In the genomic region with DNA sequence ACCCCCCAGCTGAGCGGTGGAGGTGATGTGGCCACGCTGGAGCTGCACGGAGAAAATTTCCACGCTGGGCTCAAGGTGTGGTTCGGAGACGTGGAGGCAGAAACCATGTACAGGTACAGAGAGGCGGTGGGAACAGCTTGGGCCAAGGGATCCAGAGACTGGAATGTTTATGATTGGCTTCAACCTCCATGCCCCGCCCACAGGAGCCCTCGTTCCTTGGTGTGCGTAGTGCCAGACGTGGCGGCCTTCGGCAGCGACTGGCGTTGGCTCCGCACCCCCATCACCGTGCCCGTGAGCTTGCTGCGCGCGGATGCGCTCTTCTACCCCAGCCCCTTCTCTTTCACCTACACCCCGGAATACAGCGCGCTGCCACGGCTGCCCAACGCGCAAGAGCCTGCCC, we compare ENCODE assay signal across 11 mouse cellular contexts. TPM values are rescaled to one million over a fixed set of nuclear protein-coding genes. Genes with fewer than 3 reads are reported as not detected.
A peak's percentile ranks its signal among the peaks of the same experiment; 100 is the strongest.
DNase-seq lines count a peak whose midpoint lies in the region; ATAC-seq and TF ChIP-seq lines count a peak whose summit lies in the region.
"Had no signal": no experiment of that assay in that cellular context is flagged by ENCODE, and none has a peak within 500 bp of the region (broad histone marks: within the 10 kb centered on the region; RNA-seq: fewer than 3 reads in every experiment).

No protein-coding gene starts in this region.

- no peak overlapping the region; the same call in 1 of the 2 replicates for H3K27ac ChIP-seq in heart, embryonic 10.5 days
- no peak overlapping the region for H3K27ac ChIP-seq in stomach, embryonic 14.5 days (ENCODE audit: low read length)
- H3K27ac ChIP-seq in stomach, postnatal 0 days (replicated peaks): no peak overlapping the region
- H3K27ac ChIP-seq in limb, embryonic 15.5 days: no peak overlapping the region
- no peak overlapping the region for H3K27ac ChIP-seq in stomach, embryonic 16.5 days (ENCODE audit: low read length)

- WGBS in heart, embryonic 10.5 days: 23% methylated on average over 28 of the region's 28 CpGs
- 24% methylated on average over 28 of the region's 28 CpGs for WGBS in stomach, embryonic 14.5 days
- 23% methylated on average over 28 of the region's 28 CpGs for WGBS in stomach, postnatal 0 days
- 20% methylated on average over 28 of the region's 28 CpGs for WGBS in limb, embryonic 15.5 days
- 25% methylated on average over 28 of the region's 28 CpGs for WGBS in stomach, embryonic 16.5 days

- ATAC-seq in stomach, embryonic 14.5 days (ENCODE audit: insufficient number of reproducible peaks, insufficient read depth, low FRiP score, low read depth): no peak
- ATAC-seq in stomach, postnatal 0 days (ENCODE audit: low FRiP score, low TSS enrichment): no peak
- no peak for ATAC-seq in limb, embryonic 15.5 days (ENCODE audit: insufficient number of reproducible peaks, low FRiP score, low TSS enrichment, low read depth)
- no peak for ATAC-seq in stomach, embryonic 16.5 days (ENCODE audit: insufficient read depth, low FRiP score)

- no peak for TF ChIP-seq CTCF in stomach, postnatal 0 days (IDR thresholded peaks at IDR 0.05; ENCODE audit: low read depth)

- H3K4me3 ChIP-seq in heart, embryonic 10.5 days: peak overlapping the region; percentile 47
- no peak overlapping the region for H3K4me3 ChIP-seq in stomach, embryonic 14.5 days (ENCODE audit: low read depth, low read length)
- no peak overlapping the region for H3K4me3 ChIP-seq in stomach, postnatal 0 days (ENCODE audit: low read depth, low read length)
- peak overlapping the region; percentile 25 for H3K4me3 ChIP-seq in limb, embryonic 15.5 days
- no peak overlapping the region for H3K4me3 ChIP-seq in stomach, embryonic 16.5 days (replicated peaks; ENCODE audit: low read length)

- H3K4me2 ChIP-seq in stomach, embryonic 14.5 days (replicated peaks; ENCODE audit: low read depth, low read length): peak overlapping the region; percentile 31
- no peak overlapping the region for H3K4me2 ChIP-seq in stomach, postnatal 0 days (replicated peaks; ENCODE audit: low read depth)
- H3K4me2 ChIP-seq in limb, embryonic 15.5 days: peak overlapping the region; percentile 46
- H3K4me2 ChIP-seq in stomach, embryonic 16.5 days (ENCODE audit: low read depth, low read length): peak overlapping the region; percentile 39

- no peak for TF ChIP-seq EP300 in stomach, postnatal 0 days (optimal IDR thresholded peaks at IDR 0.05)

- intact Hi-C loops in heart, postnatal 25 days (cut with DNase I): no loop called here
- intact Hi-C loops in gastrocnemius, postnatal 36 days (cut with DNase I): no loop called here

- H3K36me3 ChIP-seq in heart, embryonic 10.5 days: no peaks in the 10 kb centered on the region
- H3K36me3 ChIP-seq in stomach, embryonic 14.5 days (ENCODE audit: control insufficient read depth, insufficient read depth, low read length): no peaks in the 10 kb centered on the region
- no peaks in the 10 kb centered on the region for H3K36me3 ChIP-seq in stomach, postnatal 0 days (ENCODE audit: control insufficient read depth, insufficient read depth, low read length)
- H3K36me3 ChIP-seq in limb, embryonic 15.5 days: no peaks in the 10 kb centered on the region
- H3K36me3 ChIP-seq in stomach, embryonic 16.5 days (ENCODE audit: control insufficient read depth, insufficient read depth, low read length): no peaks in the 10 kb centered on the region

- H3K4me1 ChIP-seq in heart, embryonic 10.5 days: peaks cover 13% of the 10 kb centered on the region
- H3K4me1 ChIP-seq in stomach, embryonic 14.5 days (ENCODE audit: control insufficient read depth, insufficient read depth, low read length): no peaks in the 10 kb centered on the region
- no peaks in the 10 kb centered on the region for H3K4me1 ChIP-seq in stomach, postnatal 0 days (replicated peaks; ENCODE audit: control insufficient read depth, insufficient read depth)
- peaks cover 9% of the 10 kb centered on the region for H3K4me1 ChIP-seq in limb, embryonic 15.5 days
- peaks cover 3% of the 10 kb centered on the region; the same call in 1 of the 2 replicates for H3K4me1 ChIP-seq in stomach, embryonic 16.5 days (ENCODE audit: control insufficient read depth, insufficient read depth, low read length)

- H3K9me3 ChIP-seq in heart, embryonic 10.5 days: no peaks in the 10 kb centered on the region
- H3K9me3 ChIP-seq in stomach, embryonic 14.5 days (ENCODE audit: control insufficient read depth, low read depth, low read length): no peaks in the 10 kb centered on the region
- H3K9me3 ChIP-seq in stomach, postnatal 0 days (ENCODE audit: control insufficient read depth, low read length): no peaks in the 10 kb centered on the region
- no peaks in the 10 kb centered on the region for H3K9me3 ChIP-seq in limb, embryonic 15.5 days
- H3K9me3 ChIP-seq in stomach, embryonic 16.5 days (replicated peaks; ENCODE audit: control insufficient read depth, low read length): no peaks in the 10 kb centered on the region

- peaks cover 67% of the 10 kb centered on the region for H3K27me3 ChIP-seq in heart, embryonic 10.5 days (ENCODE audit: insufficient read depth, poor library complexity, severe bottlenecking)
- H3K27me3 ChIP-seq in stomach, embryonic 14.5 days (ENCODE audit: control insufficient read depth, insufficient read depth, low read length): no peaks in the 10 kb centered on the region
- no peaks in the 10 kb centered on the region for H3K27me3 ChIP-seq in stomach, postnatal 0 days (ENCODE audit: control insufficient read depth, insufficient read depth, low read length)
- H3K27me3 ChIP-seq in limb, embryonic 15.5 days: peaks cover 38% of the 10 kb centered on the region
- H3K27me3 ChIP-seq in stomach, embryonic 16.5 days (ENCODE audit: control insufficient read depth, insufficient read depth, low read length): peaks cover 3% of the 10 kb centered on the region; the same call in 1 of the 2 replicates

- no peak for DNase-seq in heart, embryonic 10.5 days (ENCODE audit: low spot score)
- no peak for DNase-seq in heart, postnatal 25 days (ENCODE audit: low spot score)
- DNase-seq in stomach, postnatal 0 days (ENCODE audit: low spot score): no peak
- no peak for DNase-seq in testis, postnatal 14 days (ENCODE audit: low spot score)
- DNase-seq in gastrocnemius, postnatal 36 days: no peak
- DNase-seq: cerebellum, adult 11-12 months; kidney, postnatal 4 days; right cerebral cortex, postnatal 25 days had no signal

- no peak overlapping the region for H3K9ac ChIP-seq in stomach, embryonic 14.5 days (replicated peaks; ENCODE audit: low read depth, low read length)
- no peak overlapping the region for H3K9ac ChIP-seq in stomach, postnatal 0 days (ENCODE audit: low read length)
- H3K9ac ChIP-seq in limb, embryonic 15.5 days: no peak overlapping the region
- 0 out of 2 replicates have a peak overlapping the region, but pooled peaks have one; percentile 49 for H3K9ac ChIP-seq in stomach, embryonic 16.5 days (ENCODE audit: low read length)

RNA-seq across cellular contexts. Expression of a gene that starts 9.2 kb away (rescaled TPM):
- 0.76 and 1.2 TPM in 2 replicates for polyA plus RNA-seq in heart, embryonic 10.5 days (2016; fragmentation: Nextera tagmentation; extraction: Ambion mirVana)
- under 1 TPM; 0.42 to 0.52 TPM for total RNA-seq in heart, postnatal 25 days (2021)
- 1.1 and 2.0 TPM in 2 replicates for polyA plus RNA-seq in stomach, embryonic 14.5 days (2014; fragmentation: Nextera tagmentation; extraction: Ambion mirVana)
- 2.0 and 3.1 TPM in 2 replicates for polyA plus RNA-seq in stomach, postnatal 0 days (2015; fragmentation: Nextera tagmentation; extraction: Ambion mirVana)
- polyA plus RNA-seq in limb, embryonic 15.5 days (2015; fragmentation: Nextera tagmentation; extraction: Ambion mirVana): 108 and 113 TPM in 2 replicates
- 6.4 and 8.9 TPM in 2 replicates for polyA plus RNA-seq in stomach, embryonic 16.5 days (2015; fragmentation: Nextera tagmentation; extraction: Ambion mirVana)
- 1 to 10 TPM; 1.5 to 1.7 TPM for total RNA-seq in gastrocnemius, postnatal 36 days (2021)

RNA-seq across cellular contexts. Expression of a gene that starts 11.2 kb away (rescaled TPM):
- 0.02 and 0.08 TPM in 2 replicates for polyA plus RNA-seq in heart, embryonic 10.5 days (2016; fragmentation: Nextera tagmentation; extraction: Ambion mirVana)
- not detected for total RNA-seq in heart, postnatal 25 days (2021)
- polyA plus RNA-seq in stomach, embryonic 14.5 days (2014; fragmentation: Nextera tagmentation; extraction: Ambion mirVana): 0.14 and 6.6 TPM in 2 replicates
- polyA plus RNA-seq in stomach, postnatal 0 days (2015; fragmentation: Nextera tagmentation; extraction: Ambion mirVana): 0.32 and 0.36 TPM in 2 replicates
- polyA plus RNA-seq in limb, embryonic 15.5 days (2015; fragmentation: Nextera tagmentation; extraction: Ambion mirVana): 1.2 and 1.3 TPM in 2 replicates
- polyA plus RNA-seq in stomach, embryonic 16.5 days (2015; fragmentation: Nextera tagmentation; extraction: Ambion mirVana): 41.3 and 45.2 TPM in 2 replicates
- total RNA-seq in gastrocnemius, postnatal 36 days (2021): not detected

RNA-seq across cellular contexts. Expression of a gene that starts 25.3 kb away (rescaled TPM):
- 0.92 TPM in 1 of 2 replicates, not detected in the other for polyA plus RNA-seq in heart, embryonic 10.5 days (2016; fragmentation: Nextera tagmentation; extraction: Ambion mirVana)
- 1 to 10 TPM; 3.1 to 7.2 TPM for total RNA-seq in heart, postnatal 25 days (2021)
- 0.58 and 1.8 TPM in 2 replicates for polyA plus RNA-seq in stomach, embryonic 14.5 days (2014; fragmentation: Nextera tagmentation; extraction: Ambion mirVana)
- 4,305 and 4,348 TPM in 2 replicates for polyA plus RNA-seq in stomach, postnatal 0 days (2015; fragmentation: Nextera tagmentation; extraction: Ambion mirVana)
- polyA plus RNA-seq in limb, embryonic 15.5 days (2015; fragmentation: Nextera tagmentation; extraction: Ambion mirVana): 4.3 TPM in 2 replicates
- polyA plus RNA-seq in stomach, embryonic 16.5 days (2015; fragmentation: Nextera tagmentation; extraction: Ambion mirVana): 35.5 and 46.1 TPM in 2 replicates
- 1 to 10 TPM in 1 of 2 experiments, not detected in 1; 1.1 TPM for total RNA-seq in gastrocnemius, postnatal 36 days (2021)

RNA-seq across cellular contexts. Expression of a gene that starts 29.5 kb away (rescaled TPM):
- polyA plus RNA-seq in heart, embryonic 10.5 days (2016; fragmentation: Nextera tagmentation; extraction: Ambion mirVana): 37.3 and 37.8 TPM in 2 replicates
- 10 to 100 TPM; 19.7 to 22.4 TPM for total RNA-seq in heart, postnatal 25 days (2021)
- polyA plus RNA-seq in stomach, embryonic 14.5 days (2014; fragmentation: Nextera tagmentation; extraction: Ambion mirVana): 104 and 120 TPM in 2 replicates
- 133 and 143 TPM in 2 replicates for polyA plus RNA-seq in stomach, postnatal 0 days (2015; fragmentation: Nextera tagmentation; extraction: Ambion mirVana)
- polyA plus RNA-seq in limb, embryonic 15.5 days (2015; fragmentation: Nextera tagmentation; extraction: Ambion mirVana): 107 and 110 TPM in 2 replicates
- 150 and 173 TPM in 2 replicates for polyA plus RNA-seq in stomach, embryonic 16.5 days (2015; fragmentation: Nextera tagmentation; extraction: Ambion mirVana)
- 10 to 100 TPM; 36.5 to 50.3 TPM for total RNA-seq in gastrocnemius, postnatal 36 days (2021)

RNA-seq across cellular contexts. Expression of a gene that starts 42.6 kb away (rescaled TPM):
- 41.2 and 52.5 TPM in 2 replicates for polyA plus RNA-seq in heart, embryonic 10.5 days (2016; fragmentation: Nextera tagmentation; extraction: Ambion mirVana)
- total RNA-seq in heart, postnatal 25 days (2021): 10 to 100 TPM; 22.2 to 26.8 TPM
- polyA plus RNA-seq in stomach, embryonic 14.5 days (2014; fragmentation: Nextera tagmentation; extraction: Ambion mirVana): 65.0 and 67.6 TPM in 2 replicates
- 46.9 and 48.6 TPM in 2 replicates for polyA plus RNA-seq in stomach, postnatal 0 days (2015; fragmentation: Nextera tagmentation; extraction: Ambion mirVana)
- polyA plus RNA-seq in limb, embryonic 15.5 days (2015; fragmentation: Nextera tagmentation; extraction: Ambion mirVana): 54.5 and 61.2 TPM in 2 replicates
- polyA plus RNA-seq in stomach, embryonic 16.5 days (2015; fragmentation: Nextera tagmentation; extraction: Ambion mirVana): 48.1 and 49.4 TPM in 2 replicates
- total RNA-seq in gastrocnemius, postnatal 36 days (2021): 10 to 100 TPM; 17.2 to 20.3 TPM

Comparison
In these comparisons a context has a peak if more than half of its experiments do, and no peak if none do; other contexts are left out.
1. RNA of a gene that starts 25.3 kb away (polyA plus RNA-seq): 4,305 to 4,348 TPM in stomach, postnatal 0 days; 35.5 to 46.1 TPM in stomach, embryonic 16.5 days, 4.3 TPM in limb, embryonic 15.5 days, 0.92 TPM in heart, embryonic 10.5 days and 0.58 to 1.8 TPM in stomach, embryonic 14.5 days; every median in the first group is over 10 times any median in the second.
2. H3K4me3 ChIP-seq: peak in heart, embryonic 10.5 days (single experiment) and limb, embryonic 15.5 days (single experiment); none in stomach, embryonic 14.5 days (single experiment), stomach, postnatal 0 days (single experiment) and stomach, embryonic 16.5 days (single experiment).
3. RNA of a gene that starts 9.2 kb away (polyA plus RNA-seq): 108 to 113 TPM in limb, embryonic 15.5 days; 6.4 to 8.9 TPM in stomach, embryonic 16.5 days, 2.0 to 3.1 TPM in stomach, postnatal 0 days, 0.76 to 1.2 TPM in heart, embryonic 10.5 days and 1.1 to 2.0 TPM in stomach, embryonic 14.5 days; every median in the first group is over 10 times any median in the second.